Mouse (Mus musculus): ENCODE results near the gene Corin.

DNA sequence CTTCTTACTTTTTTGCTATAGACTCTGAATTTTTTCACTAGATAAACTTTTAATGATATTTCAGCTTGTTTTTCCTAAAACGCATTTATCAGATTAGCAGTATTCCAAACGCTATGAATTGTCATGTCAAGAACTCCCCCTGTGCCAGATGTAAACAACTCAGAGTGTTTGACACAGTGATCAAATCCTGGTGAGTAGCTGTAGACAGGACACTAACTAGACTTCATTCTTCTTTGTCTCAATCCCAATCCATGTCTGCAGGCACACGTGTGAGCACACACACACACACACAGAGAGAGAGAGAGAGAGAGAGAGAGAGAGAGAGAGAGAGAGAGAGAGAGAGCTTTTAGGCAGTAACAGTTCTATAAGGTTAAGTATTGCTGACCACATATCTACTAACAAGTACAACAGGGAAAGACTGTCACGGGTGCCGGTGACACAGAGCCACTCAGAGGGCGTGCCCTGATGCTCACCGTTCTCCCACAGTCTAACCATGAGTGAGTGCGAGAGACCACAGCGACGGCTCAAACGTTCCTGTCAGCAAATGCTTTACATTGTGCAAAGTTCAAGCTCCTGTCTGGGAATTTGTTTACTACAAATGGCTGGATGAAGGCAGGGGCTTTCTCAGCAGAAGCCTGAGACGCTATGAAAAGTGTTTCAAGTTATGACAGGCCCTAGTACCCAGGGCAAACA is 31.8 kb downstream of the Corin start:
- TF ChIP-seq CTCF (IDR thresholded peaks at IDR 0.05; ENCODE audit: borderline replicate concordance, insufficient read depth, low read length) (no peak), POLR2A (IDR thresholded peaks at IDR 0.05; ENCODE audit: low read depth, low read length) (no peak)

All from embryonic fibroblast, embryonic 13.5 days (primary cell).